Mouse (Mus musculus): ENCODE data around the gene Ddah2. TPM values are rescaled to one million over a fixed set of nuclear protein-coding genes. Genes with fewer than 3 reads are reported as not detected.

Gene Ddah2
- total and polyA plus RNA-seq, 2 experiments from 2014 or later, result 204 to 210 TPM

GRCm38 (mm10) chr17:35043794-35044193 lies 15.0 kb upstream of the Ddah2 start:
- Histone ChIP-seq H3K9me3 (ENCODE audit: low read length) (no peaks in the 10 kb centered on the region), H3K4me2 (ENCODE audit: low read depth, low read length, poor library complexity, severe bottlenecking) (no peak overlapping the region), H3K4me3 (ENCODE audit: low read depth, low read length) (no peak overlapping the region), H3K27ac (ENCODE audit: low read depth, low read length) (no peak overlapping the region), H3K9ac (replicated peaks; ENCODE audit: low read length, poor library complexity, severe bottlenecking) (no peak overlapping the region), H3K36me3 (ENCODE audit: insufficient read depth, low read length) (no peaks in the 10 kb centered on the region), H3K27me3 (ENCODE audit: insufficient read depth, low read length) (no peaks in the 10 kb centered on the region), H3K4me1 (ENCODE audit: insufficient read depth, low read length) (no peaks in the 10 kb centered on the region; the same call in 1 of the 2 replicates)
- ATAC-seq (ENCODE audit: low FRiP score), result no peak
- DNase-seq (ENCODE audit: low spot score), result no peak
- 94% methylated on average over 4 of the region's 4 CpGs for WGBS
- no peak for TF ChIP-seq CTCF (IDR thresholded peaks at IDR 0.05)

GRCm38 (mm10) chr17:35044904-35045806 lies 13.7 kb upstream of the Ddah2 start:
- DNase-seq (ENCODE audit: low spot score), result no peak
- peak overlapping the region; percentile 77; the same call in 1 of the 2 replicates for H3K9ac ChIP-seq (replicated peaks; ENCODE audit: low read length, poor library complexity, severe bottlenecking)
- no peak overlapping the region; the same call in 1 of the 2 replicates for H3K4me3 ChIP-seq (ENCODE audit: low read depth, low read length)

GRCm38 (mm10) chr17:35045807-35046680 lies 12.8 kb upstream of the Ddah2 start:
- Histone ChIP-seq H3K4me1 (ENCODE audit: insufficient read depth, low read length) (no peaks in the 10 kb centered on the region; the same call in 1 of the 2 replicates), H3K27me3 (ENCODE audit: insufficient read depth, low read length) (no peaks in the 10 kb centered on the region), H3K36me3 (ENCODE audit: insufficient read depth, low read length) (no peaks in the 10 kb centered on the region), H3K27ac (ENCODE audit: low read depth, low read length) (peak overlapping the region; percentile 47; the same call in 1 of the 2 replicates), H3K4me2 (ENCODE audit: low read depth, low read length, poor library complexity, severe bottlenecking) (peak overlapping the region; percentile 98), H3K4me3 (ENCODE audit: low read depth, low read length) (peak overlapping the region; percentile 59), H3K9ac (replicated peaks; ENCODE audit: low read length, poor library complexity, severe bottlenecking) (peak overlapping the region; percentile 77), H3K9me3 (ENCODE audit: low read length) (no peaks in the 10 kb centered on the region)
- ATAC-seq (ENCODE audit: low FRiP score), result peak; percentile 17
- WGBS, result 6% methylated on average over 39 of the region's 48 CpGs
- TF ChIP-seq CTCF (IDR thresholded peaks at IDR 0.05), result no peak
- no peak for DNase-seq (ENCODE audit: low spot score)

More at GRCm38 (mm10) chr17:35044904-35045806, 13.7 kb upstream of the Ddah2 start:
- Histone ChIP-seq H3K9me3 (ENCODE audit: low read length) (no peaks in the 10 kb centered on the region), H3K27ac (ENCODE audit: low read depth, low read length) (no peak overlapping the region), H3K4me1 (ENCODE audit: insufficient read depth, low read length) (no peaks in the 10 kb centered on the region; the same call in 1 of the 2 replicates), H3K4me2 (ENCODE audit: low read depth, low read length, poor library complexity, severe bottlenecking) (peak overlapping the region; percentile 98), H3K27me3 (ENCODE audit: insufficient read depth, low read length) (no peaks in the 10 kb centered on the region), H3K36me3 (ENCODE audit: insufficient read depth, low read length) (no peaks in the 10 kb centered on the region)
- TF ChIP-seq CTCF (IDR thresholded peaks at IDR 0.05), result no peak
- no peak for ATAC-seq (ENCODE audit: low FRiP score)
- 84% methylated on average over 7 of the region's 7 CpGs for WGBS

GRCm38 (mm10) chr17:35046681-35047455 lies 12.0 kb upstream of the Ddah2 start, which contains the start of gene Msh5:
Gene Msh5, minus strand, starts transcription at chr17:35046745.
- peak within 1 kb of the TSS; percentile 77 for H3K9ac ChIP-seq (replicated peaks; ENCODE audit: low read length, poor library complexity, severe bottlenecking)
- H3K27me3 ChIP-seq (ENCODE audit: insufficient read depth, low read length), result no peaks in the 10 kb centered on the region
- peak within 1 kb of the TSS; percentile 47; the same call in 1 of the 2 replicates for H3K27ac ChIP-seq (ENCODE audit: low read depth, low read length)
- peak; percentile 99 for ATAC-seq (ENCODE audit: low FRiP score)
- DNase-seq (ENCODE audit: low spot score), result peak; percentile 99
- no peaks in the 10 kb centered on the region for H3K36me3 ChIP-seq (ENCODE audit: insufficient read depth, low read length)
- 3% methylated on average over 33 of the region's 33 CpGs for WGBS
- H3K4me1 ChIP-seq (ENCODE audit: insufficient read depth, low read length), result no peaks in the 10 kb centered on the region; the same call in 1 of the 2 replicates
- no peaks in the 10 kb centered on the region for H3K9me3 ChIP-seq (ENCODE audit: low read length)
- no peak for TF ChIP-seq CTCF (IDR thresholded peaks at IDR 0.05)
- H3K4me2 ChIP-seq (ENCODE audit: low read depth, low read length, poor library complexity, severe bottlenecking), result peak within 1 kb of the TSS; percentile 98
- peak within 1 kb of the TSS; percentile 59 for H3K4me3 ChIP-seq (ENCODE audit: low read depth, low read length)

GRCm38 (mm10) chr17:35047688-35048087 lies 11.1 kb upstream of the Ddah2 start:
- Histone ChIP-seq H3K27me3 (ENCODE audit: insufficient read depth, low read length) (no peaks in the 10 kb centered on the region), H3K4me2 (ENCODE audit: low read depth, low read length, poor library complexity, severe bottlenecking) (no peak overlapping the region), H3K36me3 (ENCODE audit: insufficient read depth, low read length) (no peaks in the 10 kb centered on the region), H3K4me1 (ENCODE audit: insufficient read depth, low read length) (no peaks in the 10 kb centered on the region; the same call in 1 of the 2 replicates), H3K9me3 (ENCODE audit: low read length) (no peaks in the 10 kb centered on the region), H3K9ac (replicated peaks; ENCODE audit: low read length, poor library complexity, severe bottlenecking) (no peak overlapping the region), H3K27ac (ENCODE audit: low read depth, low read length) (no peak overlapping the region), H3K4me3 (ENCODE audit: low read depth, low read length) (no peak overlapping the region)
- ATAC-seq (ENCODE audit: low FRiP score), result no peak
- no peak for DNase-seq (ENCODE audit: low spot score)
- WGBS, result 46% methylated on average over 1 of the region's 1 CpGs
- TF ChIP-seq CTCF (IDR thresholded peaks at IDR 0.05), result no peak

All from midbrain, postnatal 0 days (tissue).